Mouse (Mus musculus) limb, embryonic 14.5 days (tissue): ENCODE results near the gene Msantd3. TPM values are rescaled to one million over a fixed set of nuclear protein-coding genes. Genes with fewer than 3 reads are reported as not detected.

ENCODE experiments used
- ATAC-seq: fragments of 200-750 bp; cut with Nextera tagmentation; 2 replicates; pipeline ENCODE4 v1.8.0; 2017; ENCODE audit warnings: low read depth, moderate number of reproducible peaks, moderate TSS enrichment; ENCODE audit not compliant: low FRiP score
- DNase-seq: peaks from one replicate; pipeline ENCODE4 v3.0.0-alpha.2; 2015; ENCODE audit warnings: low spot score
- H3K27ac ChIP-seq: fragments of 300-500 bp; sonication (generic); replicated peaks from 2 replicates; pipeline ENCODE4 v1.5.1; 2014; ENCODE audit warnings: low read depth, mild to moderate bottlenecking, low read length, moderate library complexity, mixed read lengths
- H3K27me3 ChIP-seq: fragments of 300-500 bp; sonication (generic); 2 replicates; pipeline ENCODE4 v1.6.1; 2014; ENCODE audit warnings: low read length, mixed read lengths; ENCODE audit not compliant: control insufficient read depth, insufficient read depth
- H3K36me3 ChIP-seq: fragments of 300-500 bp; sonication (generic); 2 replicates; pipeline ENCODE4 v1.6.1; 2014; ENCODE audit warnings: mild to moderate bottlenecking, low read length, moderate library complexity, mixed read lengths; ENCODE audit not compliant: control insufficient read depth, insufficient read depth
- H3K4me1 ChIP-seq: fragments of 300-500 bp; sonication (generic); 2 replicates; pipeline ENCODE4 v1.6.1; 2014; ENCODE audit warnings: antibody characterized with exemption, low read length, mixed read lengths; ENCODE audit not compliant: control insufficient read depth, insufficient read depth
- H3K4me2 ChIP-seq: fragments of 300-500 bp; sonication (generic); replicated peaks from 2 replicates; pipeline ENCODE4 v1.6.1; 2014; ENCODE audit warnings: low read depth, mild to moderate bottlenecking, low read length, moderate library complexity; ENCODE audit not compliant: severe bottlenecking
- H3K4me3 ChIP-seq: fragments of 300-500 bp; sonication (generic); replicated peaks from 2 replicates; pipeline ENCODE4 v1.5.1; 2014; ENCODE audit warnings: low read length
- H3K9ac ChIP-seq: fragments of 300-500 bp; sonication (generic); 2 replicates; pipeline ENCODE4 v1.6.1; 2014; ENCODE audit warnings: mild to moderate bottlenecking, low read depth, low read length, moderate library complexity; ENCODE audit not compliant: severe bottlenecking
- H3K9me3 ChIP-seq: fragments of 300-500 bp; sonication (generic); 2 replicates; pipeline ENCODE4 v1.6.1; 2016; ENCODE audit warnings: low read length; ENCODE audit not compliant: control insufficient read depth
- POLR2A ChIP-seq: fragments of 200-500 bp; IDR thresholded peaks from 2 replicates; pipeline ENCODE4 v1.8.0; 2012; ENCODE audit warnings: inconsistent platforms, mild to moderate bottlenecking, moderate library complexity, borderline replicate concordance; ENCODE audit not compliant: insufficient read depth, insufficient read length; ENCODE audit errors: extremely low read depth
- WGBS: fragments of 180-500 bp; shearing (Covaris S2); extraction: QIAGEN DNeasy Blood & Tissue Kit; methylation state at CpG from one replicate; pipeline ENCODE4 v1.1.7; 2014; 5-methylcytosine and 5-hydroxymethylcytosine counted together
- polyA plus RNA-seq, 2 experiments: library from polyadenylated mRNA; depleted of rRNA in 1 of 2; stranded (reverse) in 1 of 2; unstranded in 1 of 2; fragments of >200 nt; fragmentation: Nextera tagmentation in 1 of 2; extraction: Ambion mirVana in 1 of 2; gene quantifications; 2 replicates each; pipeline versions ENCODE4 v1.2.1 to v1.2.3; 2012 to 2014

Msantd3 gene
- polyA plus RNA-seq, 2 experiments: 25.4 to 35.6 TPM

- H3K4me2 ChIP-seq: peak within 1 kb of the TSS; percentile 80
- under 1% methylated on average over 31 of the region's 64 CpGs for WGBS
- ATAC-seq: peak; percentile 86
Measured at GRCm38 (mm10) chr4:48584421-48585240, 44.9 kb downstream of the Msantd3 start, which contains the start of gene Tmeff1. Gene Tmeff1, plus strand, starts transcription at chr4:48585174.

GRCm38 (mm10) chr4:48585241-48586098 lies 45.7 kb downstream of the Msantd3 start:
- 0 out of 2 replicates have a peak, but pooled peaks have one; percentile 1 for TF ChIP-seq POLR2A
- H3K27ac ChIP-seq: peak overlapping the region; percentile 93
- H3K27me3 ChIP-seq: no peaks in the 10 kb centered on the region
- DNase-seq: no peak
- under 1% methylated on average over 65 of the region's 92 CpGs for WGBS
- H3K4me1 ChIP-seq: peaks cover 7% of the 10 kb centered on the region
- peak overlapping the region; percentile 80 for H3K4me2 ChIP-seq
- peak; percentile 71 for ATAC-seq
- H3K9me3 ChIP-seq: no peaks in the 10 kb centered on the region
- H3K36me3 ChIP-seq: peaks cover 5% of the 10 kb centered on the region; the same call in 1 of the 2 replicates
- peak overlapping the region; percentile 89 for H3K4me3 ChIP-seq
- peak overlapping the region; percentile 97 for H3K9ac ChIP-seq

More at GRCm38 (mm10) chr4:48584421-48585240, 44.9 kb downstream of the Msantd3 start, which contains the start of gene Tmeff1:
- Histone ChIP-seq H3K9me3 (no peaks in the 10 kb centered on the region), H3K4me3 (peak within 1 kb of the TSS; percentile 89), H3K9ac (peak within 1 kb of the TSS; percentile 97), H3K27me3 (no peaks in the 10 kb centered on the region), H3K27ac (peak within 1 kb of the TSS; percentile 93), H3K36me3 (peaks cover 2% of the 10 kb centered on the region; the same call in 1 of the 2 replicates), H3K4me1 (peaks cover 7% of the 10 kb centered on the region)
- peak; percentile 67 for DNase-seq
- TF ChIP-seq POLR2A: 0 out of 2 replicates have a peak, but pooled peaks have one; percentile 56

- Histone ChIP-seq H3K9me3 (no peaks in the 10 kb centered on the region), H3K4me1 (peaks cover 7% of the 10 kb centered on the region), H3K27me3 (no peaks in the 10 kb centered on the region), H3K4me2 (peak overlapping the region; percentile 80), H3K9ac (peak overlapping the region; percentile 97), H3K27ac (peak overlapping the region; percentile 35; the same call in 1 of the 2 replicates), H3K36me3 (peaks cover 5% of the 10 kb centered on the region; the same call in 1 of the 2 replicates), H3K4me3 (peak overlapping the region; percentile 89)
- DNase-seq (peak; percentile 13), ATAC-seq (no peak)
- TF ChIP-seq POLR2A: no peak
- WGBS: 0% methylated on average over 11 of the region's 12 CpGs
Measured at GRCm38 (mm10) chr4:48586099-48586821, 46.5 kb downstream of the Msantd3 start.

- H3K4me1 ChIP-seq: peaks cover 7% of the 10 kb centered on the region
- no peak overlapping the region for H3K27ac ChIP-seq
- DNase-seq (no peak), ATAC-seq (no peak)
- 88% methylated on average over 2 of the region's 2 CpGs for WGBS
- peaks cover 5% of the 10 kb centered on the region; the same call in 1 of the 2 replicates for H3K36me3 ChIP-seq
- no peak for TF ChIP-seq POLR2A
- H3K4me2 ChIP-seq: no peak overlapping the region
- no peak overlapping the region for H3K9ac ChIP-seq
- H3K4me3 ChIP-seq: no peak overlapping the region
- no peaks in the 10 kb centered on the region for H3K9me3 ChIP-seq
- no peaks in the 10 kb centered on the region for H3K27me3 ChIP-seq
Measured at GRCm38 (mm10) chr4:48587526-48587925, 47.8 kb downstream of the Msantd3 start.
